Mouse (Mus musculus) R1 (cell line): ENCODE measurements at regions not wholly inside any gene's neighbourhood (a gene's known extent, or its start where the extent isn't known, plus 50 kb on each side); places are given as distances from the start of the nearest gene placed in this dataset.

Source experiments
- DNase-seq: peaks from one replicate; pipeline ENCODE4 v3.0.0-alpha.2; 2018; ENCODE audit warnings: low read depth, low spot score

DNA sequence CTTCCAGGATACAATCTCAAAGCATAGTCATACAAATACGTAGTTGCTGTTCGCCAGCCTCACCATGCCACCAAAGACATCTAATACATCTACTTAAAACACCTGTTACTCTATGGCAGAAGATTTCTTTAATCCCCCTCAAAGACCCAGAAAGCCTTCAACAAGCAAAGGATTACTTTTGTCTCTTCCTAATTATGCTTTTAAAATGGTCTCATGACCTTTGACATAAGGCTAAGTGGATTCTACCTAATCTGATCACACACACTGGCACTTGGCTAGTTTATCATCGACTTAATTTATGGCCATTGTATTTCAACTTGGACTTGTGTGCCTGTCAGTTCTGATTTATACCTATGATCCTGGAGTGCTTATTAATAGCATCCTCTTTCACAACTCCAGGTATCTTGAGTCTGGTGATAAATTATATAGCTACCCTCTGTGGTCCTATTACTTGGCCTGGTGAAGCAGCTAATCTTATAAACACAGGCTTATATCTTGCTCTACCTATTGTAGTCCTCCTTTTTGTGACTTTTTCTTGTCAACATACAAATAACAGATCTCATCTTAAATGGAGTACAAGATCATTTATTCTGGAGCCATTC, 568.6 kb upstream of the B3galt2 start:
- DNase-seq = no peak

DNA sequence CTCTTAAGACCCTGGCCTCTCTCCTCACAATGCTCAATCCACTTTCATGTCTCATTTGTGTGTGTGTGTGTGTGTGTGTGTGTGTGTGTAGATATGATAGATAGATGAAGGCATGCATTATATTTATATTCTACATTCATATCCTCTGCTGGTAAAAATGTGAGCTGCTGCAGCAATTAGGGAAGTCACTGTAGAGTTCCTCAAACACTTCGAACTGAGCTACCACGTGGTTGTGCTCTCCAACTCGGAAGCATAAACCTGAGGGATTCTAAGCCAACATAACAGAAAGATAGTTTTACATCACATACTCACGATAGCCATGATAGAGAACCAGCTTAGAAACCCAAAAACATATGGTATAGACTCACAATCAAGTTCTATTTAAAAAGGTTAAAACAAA, 565.5 kb upstream of the B3galt2 start:
- DNase-seq = no peak

DNA sequence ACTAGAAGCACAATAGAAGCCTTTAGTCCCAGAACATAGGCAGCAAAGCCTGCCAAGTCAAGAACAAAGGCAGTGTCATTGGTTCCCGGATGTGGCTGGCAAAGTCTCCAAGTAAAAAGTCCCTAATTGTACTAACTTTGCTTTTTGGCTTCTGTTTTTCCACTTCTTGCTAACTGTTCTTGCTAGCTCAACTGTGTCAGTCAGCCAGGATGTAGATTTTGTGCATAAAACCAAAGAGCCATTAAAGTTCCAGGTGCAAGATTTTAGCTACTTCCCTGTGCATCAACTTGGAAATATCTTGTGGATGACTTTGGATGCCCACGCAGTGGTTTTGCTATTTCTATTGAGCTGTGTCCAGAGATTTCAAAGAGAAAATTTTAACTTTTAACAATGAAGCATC, 560.0 kb upstream of the B3galt2 start:
- DNase-seq = no peak

DNA sequence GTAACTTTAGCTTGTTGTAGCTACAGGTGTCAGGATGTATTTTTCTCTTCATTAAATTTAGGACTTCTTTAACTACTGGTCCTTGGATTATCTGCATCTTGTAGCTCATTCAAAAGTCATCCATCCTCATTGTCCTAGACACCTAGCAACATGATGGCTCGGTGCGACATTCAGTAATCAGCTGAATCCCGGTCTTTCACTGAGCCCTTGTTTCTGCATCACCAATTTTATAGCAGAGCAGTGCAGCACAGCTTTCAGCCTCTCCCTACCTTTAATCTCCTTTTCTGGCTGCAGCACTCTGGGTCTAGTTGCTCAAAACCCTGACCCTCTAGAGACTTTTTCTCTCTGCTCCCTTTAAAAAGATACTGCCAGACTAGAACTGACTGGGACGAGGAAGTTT, 543.6 kb upstream of the B3galt2 start:
- no peak for DNase-seq

DNA sequence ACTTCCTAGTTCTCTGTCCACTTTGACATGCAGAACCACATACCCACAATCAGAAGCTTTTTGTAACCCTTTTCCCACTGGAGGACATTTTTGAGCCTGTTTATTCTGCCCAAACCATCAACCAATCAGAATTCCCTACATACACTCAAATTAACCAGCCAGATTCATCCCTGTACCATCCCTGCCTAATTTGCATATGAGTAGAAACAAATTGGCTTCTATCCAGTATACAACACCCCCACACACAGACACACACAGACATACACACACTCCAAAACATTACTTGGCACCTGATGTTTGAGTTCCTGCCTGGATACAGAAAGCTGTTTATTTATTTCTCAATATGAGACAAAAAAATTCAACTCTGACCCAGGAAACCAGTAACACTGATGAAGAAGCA, 542.2 kb upstream of the B3galt2 start:
- DNase-seq = no peak

GRCm38 (mm10) chr1:143122185-143122584, 518.3 kb upstream of the B3galt2 start:
- no peak for DNase-seq

DNA sequence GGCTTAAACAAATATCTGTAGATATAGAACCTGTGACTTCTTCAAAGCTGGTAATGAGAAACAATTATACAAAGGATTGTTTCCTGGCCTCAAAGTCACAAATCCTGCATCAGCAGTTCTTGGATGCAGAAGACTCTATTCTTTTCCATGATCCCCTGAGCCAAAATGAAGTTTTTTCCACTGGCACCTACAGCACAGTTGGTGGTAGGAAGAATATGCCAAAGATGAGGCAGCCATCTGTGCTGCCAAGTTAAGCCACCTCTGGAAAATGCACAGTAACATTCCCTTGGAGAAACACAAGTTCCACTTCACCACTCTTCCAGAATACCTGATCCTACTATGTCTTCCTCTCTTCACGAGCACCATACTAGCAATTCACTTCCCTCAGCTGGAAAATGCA, 510.2 kb upstream of the B3galt2 start:
- DNase-seq = no peak

DNA sequence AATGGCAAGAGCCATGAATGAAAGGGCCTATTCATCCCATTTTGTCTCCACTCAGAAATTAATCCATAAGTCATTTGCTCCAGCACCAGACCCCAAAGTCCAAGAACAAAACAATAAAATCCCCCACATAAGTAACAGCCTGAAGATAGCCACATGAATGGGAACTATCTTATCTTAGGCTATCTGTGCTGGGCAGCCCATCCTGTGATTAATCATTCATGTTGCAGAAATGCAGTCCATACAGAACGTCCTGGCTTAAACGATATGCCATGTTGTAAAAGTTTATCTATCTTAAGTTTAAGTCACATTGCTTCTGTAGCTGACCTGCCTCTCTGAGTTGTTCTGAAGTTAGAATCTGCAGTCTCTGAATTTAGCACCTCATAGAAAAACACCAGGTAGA, 507.7 kb upstream of the B3galt2 start:
- DNase-seq = no peak

GRCm38 (mm10) chr1:143145111-143145984, 495.1 kb upstream of the B3galt2 start:
- no peak for DNase-seq

GRCm38 (mm10) chr1:143171286-143171685, 469.2 kb upstream of the B3galt2 start:
- no peak for DNase-seq

DNA sequence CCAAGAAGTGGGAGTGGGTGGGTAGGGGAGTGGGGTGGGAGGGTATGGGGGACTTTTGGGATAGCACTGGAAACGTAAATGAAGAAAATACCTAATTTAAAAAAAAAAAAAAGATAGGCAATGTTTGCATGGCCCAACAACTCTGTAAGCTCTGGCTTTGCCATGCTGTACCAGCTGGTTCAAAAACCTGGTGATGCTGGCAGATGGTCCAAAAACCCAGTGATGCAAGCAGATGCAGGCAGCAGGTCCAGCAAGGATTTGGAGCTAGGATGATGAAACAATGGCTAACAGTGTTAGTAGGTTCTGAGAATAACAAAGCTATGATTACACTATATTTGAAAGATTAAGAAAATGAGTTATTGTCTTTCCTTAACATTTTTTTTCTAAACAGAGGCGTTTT, 466.6 kb upstream of the B3galt2 start:
- no peak for DNase-seq

- no peak for DNase-seq
Measured at GRCm38 (mm10) chr1:143192167-143192793, 448.2 kb upstream of the B3galt2 start.

DNA sequence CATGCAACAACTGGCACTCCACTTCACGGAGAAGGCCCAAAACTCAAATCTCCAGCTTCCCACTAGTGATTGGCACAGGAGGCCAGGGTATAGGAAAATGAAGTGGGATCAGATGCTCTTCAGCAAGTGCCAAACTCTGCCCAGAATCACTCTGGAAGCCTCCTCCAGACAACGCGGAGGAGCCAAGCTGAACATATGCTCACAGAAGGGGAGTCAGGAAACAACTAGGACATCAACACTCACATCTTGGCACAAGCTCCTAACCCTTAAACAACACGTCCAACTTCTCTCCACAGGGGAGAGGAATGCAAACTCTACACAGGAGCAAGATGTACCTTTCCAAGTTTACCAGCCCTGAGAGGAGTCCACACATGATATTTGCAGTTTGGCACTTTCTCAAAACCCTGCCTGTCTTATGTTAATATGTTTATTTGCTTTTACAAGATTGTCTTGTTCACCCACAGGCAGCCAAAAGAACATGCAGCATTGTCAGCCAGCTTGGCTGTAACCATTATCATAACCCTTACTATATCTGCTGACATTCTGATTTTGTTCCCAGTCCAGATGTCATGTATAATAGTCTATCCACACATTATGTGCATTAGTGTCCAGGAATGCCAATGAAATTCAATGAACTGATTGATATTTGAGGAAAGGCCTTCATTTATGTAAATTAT, 440.1 kb upstream of the B3galt2 start:
- no peak for DNase-seq

DNA sequence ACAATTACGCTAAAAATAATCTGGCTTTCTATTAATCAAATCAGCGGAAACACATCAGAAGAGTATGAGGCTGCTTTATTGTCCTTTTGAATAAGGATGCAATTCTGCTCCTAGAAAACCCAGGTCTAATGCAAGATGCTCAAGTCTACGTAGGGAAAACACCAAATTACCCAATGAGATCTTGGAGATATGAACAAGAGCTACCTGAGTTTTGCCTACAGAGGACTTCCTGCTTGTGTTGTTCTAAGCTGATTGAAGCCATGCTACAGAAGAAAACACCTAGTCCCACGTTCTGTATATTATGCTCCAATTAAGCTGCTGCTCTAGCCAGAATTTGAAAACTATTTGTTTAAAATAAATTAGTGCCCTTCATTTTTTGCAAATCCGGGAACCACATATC, 439.5 kb upstream of the B3galt2 start:
- no peak for DNase-seq

GRCm38 (mm10) chr1:143202182-143202581, 438.3 kb upstream of the B3galt2 start:
- no peak for DNase-seq

GRCm38 (mm10) chr1:143204070-143204469, 436.4 kb upstream of the B3galt2 start:
- no peak for DNase-seq

DNA sequence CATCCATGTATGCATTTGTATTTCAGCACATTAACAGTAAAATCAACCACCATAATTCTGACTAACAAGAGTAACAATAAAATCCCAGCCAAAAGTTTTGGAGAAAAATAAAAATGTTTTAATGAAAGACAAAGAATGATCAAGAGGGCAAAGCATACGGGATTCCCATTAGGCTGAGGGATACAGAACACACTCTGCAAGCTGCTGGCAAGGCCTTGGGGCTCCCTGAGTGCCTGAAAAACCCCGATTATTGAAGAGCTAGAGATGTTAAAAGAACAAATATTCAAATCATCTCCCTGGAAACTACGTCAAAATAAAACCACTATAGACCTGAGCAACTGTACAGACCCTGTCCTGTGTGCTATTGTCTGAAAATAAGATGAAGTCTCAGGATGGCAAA, 433.5 kb upstream of the B3galt2 start:
- no peak for DNase-seq

DNA sequence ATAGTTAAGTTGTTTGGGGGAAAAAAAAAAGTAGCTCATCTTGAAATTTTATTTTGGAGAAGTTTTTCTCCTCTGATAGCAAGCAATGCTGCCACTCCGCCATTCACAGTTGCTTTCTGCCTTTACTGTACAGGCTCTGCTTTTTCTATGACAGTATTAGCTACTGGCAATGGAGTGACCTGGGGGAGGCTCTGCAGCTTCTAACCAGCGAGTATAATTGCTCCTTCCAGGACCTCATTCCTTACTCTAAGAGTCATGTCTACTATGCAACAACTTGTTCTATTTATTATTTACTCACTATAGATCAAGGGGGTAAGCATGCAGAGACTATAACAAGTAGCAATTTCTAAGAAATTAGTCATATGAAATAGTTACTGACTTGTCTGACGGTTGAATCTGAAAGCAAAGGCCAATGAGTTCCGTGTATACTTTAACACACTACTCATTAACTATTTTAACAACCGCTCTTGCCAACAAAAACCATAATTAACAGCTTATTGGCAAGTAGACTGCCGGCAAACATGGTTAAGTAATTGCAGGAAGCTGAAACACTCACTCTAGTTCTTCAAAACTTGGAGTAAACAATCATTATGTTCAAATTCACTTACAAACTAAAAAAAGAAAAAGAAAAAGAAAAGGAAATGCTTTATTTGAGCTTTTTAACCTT, 432.9 kb upstream of the B3galt2 start:
- DNase-seq = no peak

GRCm38 (mm10) chr1:143217401-143217800, 423.1 kb upstream of the B3galt2 start:
- peak; percentile 54 for DNase-seq

- DNase-seq = no peak
Measured at GRCm38 (mm10) chr1:143231969-143232368, 408.5 kb upstream of the B3galt2 start.

- no peak for DNase-seq
Measured at GRCm38 (mm10) chr1:143258470-143259215, 381.8 kb upstream of the B3galt2 start.
